Mouse (Mus musculus) bone marrow, adult 2 months (tissue): ENCODE measurements around the gene Ptpn6.

Experiments
- CTCF ChIP-seq: fragments of 200-500 bp; IDR thresholded peaks from 2 replicates; pipeline ENCODE4 v1.5.1; 2011; ENCODE audit warnings: low read length, control low read depth; ENCODE audit not compliant: control insufficient read depth, insufficient read depth
- POLR2A ChIP-seq: fragments of 200-500 bp; IDR thresholded peaks from 2 replicates; pipeline ENCODE4 v1.6.1; 2011; ENCODE audit warnings: low read depth, mild to moderate bottlenecking, control low read depth, low read length, borderline replicate concordance; ENCODE audit not compliant: control insufficient read depth

DNA sequence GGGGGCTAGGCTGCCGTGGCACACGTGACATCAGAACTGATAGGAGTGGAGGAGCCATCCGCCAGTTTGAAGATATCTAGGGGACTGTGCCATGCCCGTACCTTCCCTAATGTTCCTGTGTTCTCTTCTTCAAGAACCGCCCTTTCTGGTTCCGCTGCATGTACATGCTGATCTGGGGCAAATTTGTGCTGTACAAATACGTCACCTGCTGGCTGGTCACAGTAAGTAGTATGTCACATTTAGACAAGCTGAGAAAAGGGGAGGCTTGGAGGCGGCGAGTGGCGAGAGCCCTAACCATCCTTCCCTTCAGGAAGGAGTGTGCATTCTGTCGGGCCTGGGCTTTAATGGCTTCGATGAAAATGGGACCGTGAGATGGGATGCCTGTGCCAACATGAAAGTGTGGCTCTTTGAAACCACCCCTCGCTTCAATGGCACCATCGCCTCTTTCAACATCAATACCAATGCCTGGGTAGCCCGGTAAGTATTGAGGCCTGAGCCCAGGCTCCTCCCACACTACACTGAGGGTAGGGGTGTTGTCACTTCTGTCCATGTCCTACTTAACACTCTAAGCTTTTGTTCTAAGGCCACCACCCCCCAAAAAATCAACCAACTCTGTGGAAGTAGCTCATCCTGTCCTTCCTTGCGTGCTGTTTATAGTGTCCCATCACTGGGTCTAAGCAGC, 36.3 kb downstream of the Ptpn6 start:
- TF ChIP-seq CTCF, result no peak
- no peak for TF ChIP-seq POLR2A
